14 mouse cellular contexts compared by ENCODE assay signal in the genomic region with DNA sequence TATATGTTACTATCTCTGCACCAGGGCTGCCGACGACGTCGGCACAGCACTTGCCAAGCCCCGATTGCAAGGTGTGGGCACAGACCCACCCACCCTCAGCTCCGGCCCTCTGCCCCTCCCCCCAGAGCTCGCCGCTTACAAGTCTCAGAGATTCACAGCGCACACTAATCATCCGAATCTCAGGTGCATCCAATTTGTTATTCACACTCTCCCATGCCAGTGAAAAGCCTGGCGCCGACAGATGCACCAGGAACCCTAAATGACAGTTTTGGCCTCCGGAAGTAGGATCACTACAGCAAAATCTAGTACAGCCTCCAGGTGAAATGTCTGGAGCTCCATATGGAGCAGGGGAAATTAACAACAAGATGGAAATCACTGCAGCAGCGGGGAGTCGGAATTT.
DNase-seq lines count a peak whose midpoint lies in the region; ATAC-seq lines count a peak whose summit lies in the region.
"Had no signal": no experiment of that assay in that cellular context is flagged by ENCODE, and none has a peak within 500 bp of the region (broad histone marks: within the 10 kb centered on the region; RNA-seq: fewer than 3 reads in every experiment).

No protein-coding gene starts in this region.

- H3K36me3 ChIP-seq in forebrain, embryonic 11.5 days (ENCODE audit: control insufficient read depth, insufficient read depth, low read length) = no peaks in the 10 kb centered on the region
- peaks cover 5% of the 10 kb centered on the region; the same call in 1 of the 2 replicates for H3K36me3 ChIP-seq in forebrain, embryonic 10.5 days (replicated peaks)
- H3K36me3 ChIP-seq in neural tube, embryonic 13.5 days = 0 out of 2 replicates have a peak, but pooled peaks cover 4% of the 10 kb centered on the region

- peak; percentile 50 for DNase-seq in forebrain, embryonic 11.5 days (ENCODE audit: low spot score)
- DNase-seq in forebrain, embryonic 10.5 days (ENCODE audit: extremely low spot score, low spot score) = no peak
- peak; percentile 19 to 22 for DNase-seq in kidney, postnatal 4 days
- no peak for DNase-seq in kidney, adult 11 months
- DNase-seq in cerebellum, postnatal 14 days = peak; percentile 25 to 39
- DNase-seq in T-cell, adult 2 months (ENCODE audit: low spot score) = no peak
- DNase-seq in right cerebral cortex, postnatal 25 days = no peak
- DNase-seq: liver, postnatal 0 days; lung, postnatal 36 days; thymus, postnatal 4 days had no signal

- 70% methylated on average over 15 of the region's 15 CpGs for WGBS in forebrain, embryonic 11.5 days
- WGBS in forebrain, embryonic 10.5 days = 79% methylated on average over 15 of the region's 15 CpGs
- WGBS in neural tube, embryonic 13.5 days = 31% methylated on average over 15 of the region's 15 CpGs

- no peak for ATAC-seq in forebrain, embryonic 11.5 days (replicated peaks; ENCODE audit: low FRiP score)
- ATAC-seq in neural tube, embryonic 13.5 days (ENCODE audit: low read depth) = peak; percentile 63; the same call in 1 of the 2 replicates
- ATAC-seq: intestine, embryonic 16.5 days; liver, postnatal 0 days had no signal

- H3K27ac ChIP-seq in forebrain, embryonic 11.5 days (ENCODE audit: low read depth, low read length) = no peak overlapping the region
- no peak overlapping the region for H3K27ac ChIP-seq in forebrain, embryonic 10.5 days
- peak overlapping the region; percentile 46; the same call in 1 of the 2 replicates for H3K27ac ChIP-seq in neural tube, embryonic 13.5 days (replicated peaks)
- H3K27ac ChIP-seq: limb, embryonic 13.5 days had no signal

- no peak overlapping the region for H3K4me2 ChIP-seq in forebrain, embryonic 11.5 days (ENCODE audit: low read depth, low read length, severe bottlenecking)
- peak overlapping the region; percentile 38 for H3K4me2 ChIP-seq in neural tube, embryonic 13.5 days
- H3K4me2 ChIP-seq: limb, embryonic 13.5 days; midbrain, embryonic 11.5 days had no signal

- H3K27me3 ChIP-seq in forebrain, embryonic 11.5 days (ENCODE audit: control insufficient read depth, insufficient read depth, low read length) = no peaks in the 10 kb centered on the region
- H3K27me3 ChIP-seq in forebrain, embryonic 10.5 days (ENCODE audit: poor library complexity, severe bottlenecking) = no peaks in the 10 kb centered on the region
- H3K27me3 ChIP-seq in neural tube, embryonic 13.5 days = no peaks in the 10 kb centered on the region
- H3K27me3 ChIP-seq: limb, embryonic 13.5 days had no signal

- no peak overlapping the region for H3K4me3 ChIP-seq in forebrain, embryonic 11.5 days (ENCODE audit: low read depth, low read length)
- H3K4me3 ChIP-seq in forebrain, embryonic 10.5 days = no peak overlapping the region
- H3K4me3 ChIP-seq in neural tube, embryonic 13.5 days = no peak overlapping the region
- H3K4me3 ChIP-seq: limb, embryonic 13.5 days had no signal

- no peaks in the 10 kb centered on the region for H3K9me3 ChIP-seq in forebrain, embryonic 11.5 days (ENCODE audit: control insufficient read depth, low read length)
- no peaks in the 10 kb centered on the region for H3K9me3 ChIP-seq in forebrain, embryonic 10.5 days
- no peaks in the 10 kb centered on the region for H3K9me3 ChIP-seq in neural tube, embryonic 13.5 days
- H3K9me3 ChIP-seq: limb, embryonic 13.5 days had no signal

- peaks cover 2% of the 10 kb centered on the region; the same call in 1 of the 2 replicates for H3K4me1 ChIP-seq in forebrain, embryonic 11.5 days (replicated peaks; ENCODE audit: control insufficient read depth, insufficient read depth, low read length)
- peaks cover 25% of the 10 kb centered on the region for H3K4me1 ChIP-seq in forebrain, embryonic 10.5 days
- peaks cover 37% of the 10 kb centered on the region for H3K4me1 ChIP-seq in neural tube, embryonic 13.5 days (replicated peaks)

- H3K9ac ChIP-seq in forebrain, embryonic 11.5 days (ENCODE audit: low read length) = no peak overlapping the region
- H3K9ac ChIP-seq in neural tube, embryonic 13.5 days = no peak overlapping the region
- H3K9ac ChIP-seq: limb, embryonic 13.5 days; liver, postnatal 0 days had no signal

Comparison
In these comparisons a context has a peak if more than half of its experiments do, and no peak if none do; other contexts are left out.
1. DNase-seq: peak in forebrain, embryonic 11.5 days (single experiment), kidney, postnatal 4 days (2 of 2) and cerebellum, postnatal 14 days (2 of 2); none in forebrain, embryonic 10.5 days (single experiment), kidney, adult 11 months (single experiment), T-cell, adult 2 months (single experiment) and right cerebral cortex, postnatal 25 days (single experiment).